Mouse (Mus musculus) heart, embryonic 13.5 days (tissue): Measurements from ENCODE around the gene Chmp5. TPM values are rescaled to one million over a fixed set of nuclear protein-coding genes. Genes with fewer than 3 reads are reported as not detected.

Experiments used
- ATAC-seq: fragments of 200-750 bp; cut with Nextera tagmentation; 2 replicates; pipeline ENCODE4 v1.8.0; 2017; ENCODE audit warnings: moderate TSS enrichment; ENCODE audit not compliant: insufficient number of reproducible peaks, low FRiP score, low TSS enrichment; ENCODE audit errors: extremely low read depth
- H3K27ac ChIP-seq: fragments of 300-500 bp; sonication (generic); replicated peaks from 2 replicates; pipeline ENCODE4 v1.5.1; 2015; ENCODE audit warnings: moderate library complexity, mild to moderate bottlenecking, inconsistent platforms
- H3K27me3 ChIP-seq: fragments of 300-500 bp; sonication (generic); replicated peaks from 2 replicates; pipeline ENCODE4 v1.6.1; 2015; ENCODE audit warnings: mild to moderate bottlenecking, inconsistent platforms
- H3K36me3 ChIP-seq: fragments of 300-500 bp; sonication (generic); 2 replicates; pipeline ENCODE4 v1.6.1; 2015; ENCODE audit warnings: mild to moderate bottlenecking, inconsistent platforms
- H3K4me1 ChIP-seq: fragments of 300-500 bp; sonication (generic); 2 replicates; pipeline ENCODE4 v1.6.1; 2015; ENCODE audit warnings: inconsistent platforms
- H3K4me2 ChIP-seq: fragments of 300-500 bp; sonication (generic); 2 replicates; pipeline ENCODE4 v1.6.1; 2015; ENCODE audit warnings: inconsistent platforms, mild to moderate bottlenecking, moderate library complexity
- H3K4me3 ChIP-seq: fragments of 300-500 bp; sonication (generic); 2 replicates; pipeline ENCODE4 v1.5.1; 2015; ENCODE audit warnings: moderate library complexity, mild to moderate bottlenecking, inconsistent platforms
- H3K9ac ChIP-seq: fragments of 300-500 bp; sonication (generic); 2 replicates; pipeline ENCODE4 v1.6.1; 2015; ENCODE audit warnings: inconsistent platforms, mild to moderate bottlenecking, moderate library complexity
- H3K9me3 ChIP-seq: fragments of 300-500 bp; sonication (generic); 2 replicates; pipeline ENCODE4 v1.6.1; 2016; ENCODE audit warnings: inconsistent platforms
- WGBS: fragments of 180-500 bp; shearing (Covaris S2); methylation state at CpG from one replicate; pipeline ENCODE4 v1.1.7; 2015; ENCODE audit warnings: mixed read lengths; 5-methylcytosine and 5-hydroxymethylcytosine counted together
- polyA plus RNA-seq: library from polyadenylated mRNA; unstranded; fragments of >200 nt; fragmentation: Nextera tagmentation; extraction: Ambion mirVana; gene quantifications from 2 replicates; pipeline ENCODE4 v1.2.1, GENCODE M21; 2015

Gene Chmp5
- polyA plus RNA-seq = 64.6 and 76.6 TPM in 2 replicates

- peak within 1 kb of the TSS; percentile 79 for H3K4me3 ChIP-seq
- peaks cover 24% of the 10 kb centered on the region for H3K4me1 ChIP-seq
- peak within 1 kb of the TSS; percentile 92 for H3K9ac ChIP-seq
- H3K27me3 ChIP-seq = no peaks in the 10 kb centered on the region
- peak within 1 kb of the TSS; percentile 86 for H3K27ac ChIP-seq
- ATAC-seq = peak; percentile 100
- peaks cover 61% of the 10 kb centered on the region for H3K36me3 ChIP-seq
- H3K4me2 ChIP-seq = peak within 1 kb of the TSS; percentile 97
- WGBS = under 1% methylated on average over 50 of the region's 50 CpGs
- no peaks in the 10 kb centered on the region for H3K9me3 ChIP-seq
These were observed at the start of gene Chmp5, which contains the start of gene Bag1 for GRCm38 (mm10) chr4:40948160-40948708. Chmp5 (plus strand) TSS chr4:40948407. Bag1 (minus strand) TSS chr4:40948294.

- Histone ChIP-seq H3K4me1 (peaks cover 3% of the 10 kb centered on the region; the same call in 1 of the 2 replicates), H3K27ac (no peak overlapping the region), H3K27me3 (no peaks in the 10 kb centered on the region), H3K4me2 (no peak overlapping the region), H3K36me3 (no peaks in the 10 kb centered on the region), H3K9ac (no peak overlapping the region), H3K4me3 (no peak overlapping the region), H3K9me3 (no peaks in the 10 kb centered on the region)
- ATAC-seq = no peak
- WGBS = 70% methylated on average over 6 of the region's 6 CpGs
These were observed 49.6 kb upstream of the Chmp5 start for GRCm38 (mm10) chr4:40898476-40899044.

GRCm38 (mm10) chr4:40899264-40899663 is 48.9 kb upstream of the Chmp5 start:
- no peak overlapping the region for H3K4me2 ChIP-seq
- H3K36me3 ChIP-seq = no peaks in the 10 kb centered on the region
- H3K27ac ChIP-seq = no peak overlapping the region
- H3K4me1 ChIP-seq = peaks cover 3% of the 10 kb centered on the region; the same call in 1 of the 2 replicates
- H3K9me3 ChIP-seq = no peaks in the 10 kb centered on the region
- no peak for ATAC-seq
- no peak overlapping the region for H3K9ac ChIP-seq
- H3K27me3 ChIP-seq = no peaks in the 10 kb centered on the region
- WGBS = 74% methylated on average over 2 of the region's 2 CpGs
- H3K4me3 ChIP-seq = no peak overlapping the region

- Histone ChIP-seq H3K4me2 (no peak overlapping the region), H3K27me3 (no peaks in the 10 kb centered on the region), H3K9me3 (no peaks in the 10 kb centered on the region), H3K27ac (no peak overlapping the region), H3K4me3 (no peak overlapping the region), H3K4me1 (peaks cover 3% of the 10 kb centered on the region; the same call in 1 of the 2 replicates), H3K9ac (no peak overlapping the region), H3K36me3 (no peaks in the 10 kb centered on the region)
- ATAC-seq = no peak
- 80% methylated on average over 3 of the region's 3 CpGs for WGBS
These were observed 48.1 kb upstream of the Chmp5 start for GRCm38 (mm10) chr4:40900071-40900470.

GRCm38 (mm10) chr4:40900612-40901011 is 47.6 kb upstream of the Chmp5 start:
- no peak overlapping the region for H3K27ac ChIP-seq

GRCm38 (mm10) chr4:40906298-40906697 is 41.9 kb upstream of the Chmp5 start:
- no peak overlapping the region for H3K9ac ChIP-seq
- no peaks in the 10 kb centered on the region for H3K9me3 ChIP-seq
- H3K4me2 ChIP-seq = no peak overlapping the region
- H3K4me1 ChIP-seq = peaks cover 7% of the 10 kb centered on the region
- no peak for ATAC-seq
- no peak overlapping the region for H3K27ac ChIP-seq
- no peak overlapping the region for H3K4me3 ChIP-seq
- H3K27me3 ChIP-seq = no peaks in the 10 kb centered on the region
- no peaks in the 10 kb centered on the region for H3K36me3 ChIP-seq
- 37% methylated on average over 1 of the region's 1 CpGs for WGBS

More at GRCm38 (mm10) chr4:40900612-40901011, 47.6 kb upstream of the Chmp5 start:
- Histone ChIP-seq H3K4me3 (no peak overlapping the region), H3K9ac (no peak overlapping the region), H3K36me3 (no peaks in the 10 kb centered on the region), H3K4me2 (no peak overlapping the region), H3K9me3 (no peaks in the 10 kb centered on the region), H3K4me1 (peaks cover 3% of the 10 kb centered on the region; the same call in 1 of the 2 replicates), H3K27me3 (no peaks in the 10 kb centered on the region)
- WGBS = 72% methylated on average over 4 of the region's 4 CpGs
- no peak for ATAC-seq

GRCm38 (mm10) chr4:40908261-40908969 is 39.8 kb upstream of the Chmp5 start:
- WGBS = 40% methylated on average over 20 of the region's 20 CpGs
- H3K27me3 ChIP-seq = no peaks in the 10 kb centered on the region
- H3K4me3 ChIP-seq = no peak overlapping the region
- peak overlapping the region; percentile 34 for H3K9ac ChIP-seq
- ATAC-seq = no peak
- H3K4me1 ChIP-seq = peaks cover 7% of the 10 kb centered on the region
- no peaks in the 10 kb centered on the region for H3K36me3 ChIP-seq
- no peaks in the 10 kb centered on the region for H3K9me3 ChIP-seq
- no peak overlapping the region for H3K27ac ChIP-seq
- peak overlapping the region; percentile 31; the same call in 1 of the 2 replicates for H3K4me2 ChIP-seq

GRCm38 (mm10) chr4:40914287-40914867 is 33.8 kb upstream of the Chmp5 start:
- peaks cover 1% of the 10 kb centered on the region for H3K4me1 ChIP-seq
- no peaks in the 10 kb centered on the region for H3K36me3 ChIP-seq
- no peak for ATAC-seq
- no peak overlapping the region for H3K4me3 ChIP-seq
- no peak overlapping the region for H3K27ac ChIP-seq
- H3K4me2 ChIP-seq = no peak overlapping the region
- no peaks in the 10 kb centered on the region for H3K27me3 ChIP-seq
- no peaks in the 10 kb centered on the region for H3K9me3 ChIP-seq
- no peak overlapping the region for H3K9ac ChIP-seq

- WGBS = 69% methylated on average over 5 of the region's 5 CpGs
- no peak for ATAC-seq
- H3K9ac ChIP-seq = no peak overlapping the region
These were observed 32.3 kb upstream of the Chmp5 start for GRCm38 (mm10) chr4:40915947-40916346.

GRCm38 (mm10) chr4:40916592-40917155 is 31.5 kb upstream of the Chmp5 start:
- 82% methylated on average over 7 of the region's 7 CpGs for WGBS
- Histone ChIP-seq H3K27me3 (no peaks in the 10 kb centered on the region), H3K36me3 (no peaks in the 10 kb centered on the region), H3K4me2 (no peak overlapping the region), H3K27ac (no peak overlapping the region), H3K9me3 (no peaks in the 10 kb centered on the region), H3K4me1 (peaks cover 13% of the 10 kb centered on the region), H3K4me3 (no peak overlapping the region), H3K9ac (no peak overlapping the region)
- ATAC-seq = no peak

More at GRCm38 (mm10) chr4:40915947-40916346, 32.3 kb upstream of the Chmp5 start:
- Histone ChIP-seq H3K36me3 (no peaks in the 10 kb centered on the region), H3K4me3 (no peak overlapping the region), H3K27me3 (no peaks in the 10 kb centered on the region), H3K27ac (no peak overlapping the region), H3K4me2 (no peak overlapping the region), H3K4me1 (peaks cover 13% of the 10 kb centered on the region), H3K9me3 (no peaks in the 10 kb centered on the region)

GRCm38 (mm10) chr4:40919785-40920184 is 28.4 kb upstream of the Chmp5 start, which contains the start of gene Spink4:
Spink4 (plus strand) TSS chr4:40920052.
- H3K27me3 ChIP-seq = no peaks in the 10 kb centered on the region
- 0 out of 2 replicates have a peak within 1 kb of the TSS, but pooled peaks have one; percentile 41 for H3K9ac ChIP-seq
- WGBS = under 1% methylated on average over 3 of the region's 3 CpGs
- peak within 1 kb of the TSS; percentile 61 for H3K27ac ChIP-seq
- peaks cover 13% of the 10 kb centered on the region for H3K4me1 ChIP-seq
- H3K4me3 ChIP-seq = no peak within 1 kb of the TSS
- ATAC-seq = no peak; the same call in 1 of the 2 replicates
- no peak within 1 kb of the TSS for H3K4me2 ChIP-seq
- H3K36me3 ChIP-seq = no peaks in the 10 kb centered on the region
- no peaks in the 10 kb centered on the region for H3K9me3 ChIP-seq
